Mouse (Mus musculus) gastrocnemius, adult 18-20 months (tissue): ENCODE measurements around the gene Rps29. TPM values are rescaled to one million over a fixed set of nuclear protein-coding genes. Genes with fewer than 3 reads are reported as not detected.

Source experiments
- DNase-seq: peaks from one replicate; pipeline ENCODE4 v3.0.0; 2021; ENCODE audit warnings: low spot score
- microRNA-seq: library from miRNA; unstranded; fragments of <30 nt; microRNA quantifications from one replicate; pipeline ENCODE4 v1.2.0, GENCODE M21; 2021
- total RNA-seq, 2 experiments: library from RNA; stranded (reverse); gene quantifications; 2 replicates each; pipeline ENCODE4 v1.2.3; 2021

The Rps29 gene
- total RNA-seq, 2 experiments from 2014 or later, result 898 to 1,011 TPM

GRCm38 (mm10) chr12:69131267-69131666 lies 27.7 kb downstream of the Rps29 start:
- DNase-seq, result no peak

GRCm38 (mm10) chr12:69130486-69130885 lies 28.5 kb downstream of the Rps29 start:
- no peak for DNase-seq

- DNase-seq, result no peak
These were observed 29.2 kb downstream of the Rps29 start for GRCm38 (mm10) chr12:69129634-69130310.

GRCm38 (mm10) chr12:69127626-69128025 lies 31.4 kb downstream of the Rps29 start:
- no peak for DNase-seq

- DNase-seq, result peak; percentile 7
These were observed 31.8 kb downstream of the Rps29 start for GRCm38 (mm10) chr12:69127170-69127569.

GRCm38 (mm10) chr12:69125066-69125465 lies 33.9 kb downstream of the Rps29 start:
- DNase-seq, result no peak

GRCm38 (mm10) chr12:69122801-69123200 lies 36.2 kb downstream of the Rps29 start:
- DNase-seq, result no peak

- no peak for DNase-seq
These were observed 39.1 kb downstream of the Rps29 start for GRCm38 (mm10) chr12:69119908-69120307.

Small RNAs within 50 kb of the gene (microRNA-seq; reads per million reads assigned to microRNA genes)
- gene Gm47287 (not detected), gene Gm47295 (5.1 reads per million, percentile 10 among the genes with 10 or more reads in this experiment)

Other genes with a start within 250 kb of the Rps29 start
- gene Lrr1, start 9.6 kb upstream of the Rps29 start, total RNA-seq, result not detected
- 100 to 1,000 TPM; 336 to 346 TPM for gene Rpl36al, start 24.9 kb upstream of the Rps29 start, total RNA-seq
- gene Mgat2, start 25.0 kb upstream of the Rps29 start, total RNA-seq, result 1 to 10 TPM; 5.6 to 7.2 TPM
- gene Gm49383, start 37.9 kb upstream of the Rps29 start, total RNA-seq, result 1 to 10 TPM; 1.7 to 3.4 TPM
- under 1 TPM; 0.59 to 0.73 TPM for gene Dnaaf2, start 39.2 kb upstream of the Rps29 start, total RNA-seq
- gene Gm49384, start 45.1 kb upstream of the Rps29 start, total RNA-seq, result 1 to 10 TPM; 1.9 to 2.0 TPM
- under 1 TPM; 0.18 to 0.19 TPM for gene Pole2, start 69.0 kb upstream of the Rps29 start, total RNA-seq
- gene Klhdc1, start 82.0 kb upstream of the Rps29 start, total RNA-seq, result 10 to 100 TPM; 22.7 to 26.2 TPM
- gene Klhdc2, start 137.5 kb upstream of the Rps29 start, total RNA-seq, result 100 to 1,000 TPM in 1 of 2 experiments, 10 to 100 TPM in 1; 98.7 to 119 TPM
- gene Nemf, start 198.0 kb upstream of the Rps29 start, total RNA-seq, result 10 to 100 TPM; 18.7 to 20.9 TPM
- gene Arf6, start 213.0 kb upstream of the Rps29 start, total RNA-seq, result 10 to 100 TPM; 19.1 to 26.3 TPM
- not detected for gene Gm9887, start 213.3 kb upstream of the Rps29 start, total RNA-seq